Mouse (Mus musculus): ENCODE results near the gene Slc22a20.
A peak's percentile ranks its signal among the peaks of the same experiment; 100 is the strongest.

Slc22a20 gene

DNA sequence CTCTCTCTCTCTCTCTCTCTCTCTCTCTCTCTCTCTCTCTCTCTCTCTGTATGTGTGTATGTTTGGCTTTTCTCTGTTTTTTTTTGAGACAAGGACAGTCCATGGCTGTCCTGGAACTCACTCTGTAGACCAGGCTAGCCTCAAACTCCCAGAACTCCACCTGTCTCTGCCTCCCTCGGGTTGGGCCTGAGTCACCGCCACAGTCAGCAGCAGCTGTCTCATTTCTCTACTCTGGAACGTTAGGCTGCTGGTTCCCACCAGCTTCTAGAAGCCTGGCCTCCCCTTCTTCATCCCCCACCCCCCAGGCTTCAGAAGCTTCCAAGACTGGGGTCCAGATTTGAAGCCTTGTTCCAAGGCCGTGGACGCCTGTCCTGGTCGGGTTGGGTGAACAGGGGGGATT lies 3.6 kb upstream of the Slc22a20 start:
- no peak for DNase-seq (ENCODE audit: low spot score)

GRCm38 (mm10) chr19:5988815-5989452 lies 3.0 kb upstream of the Slc22a20 start:
- DNase-seq (ENCODE audit: low spot score): peak; percentile 91

- no peak for DNase-seq (ENCODE audit: low spot score)
These were observed 2.3 kb upstream of the Slc22a20 start for GRCm38 (mm10) chr19:5988027-5988814.

DNA sequence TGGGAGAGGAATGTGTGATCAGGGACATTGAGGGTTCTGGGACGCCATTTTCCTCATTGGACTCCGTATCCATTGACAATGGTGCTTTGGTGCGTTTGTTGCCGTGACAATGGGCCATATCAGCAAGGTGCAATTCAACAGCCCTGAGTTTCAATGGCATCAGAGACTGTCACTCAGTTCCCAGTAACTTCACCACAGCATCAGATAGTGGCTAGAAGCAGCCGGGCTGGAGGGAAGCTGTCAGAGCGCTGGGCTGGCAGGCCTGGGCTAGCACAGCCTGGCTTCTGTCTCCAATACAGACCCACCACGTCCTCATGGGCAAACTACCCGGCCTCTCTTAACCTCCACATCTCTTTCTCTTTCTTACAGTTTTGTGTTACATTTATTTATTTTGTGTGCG lies 5.5 kb downstream of the Slc22a20 start:
- no peak for DNase-seq (ENCODE audit: low spot score)

DNA sequence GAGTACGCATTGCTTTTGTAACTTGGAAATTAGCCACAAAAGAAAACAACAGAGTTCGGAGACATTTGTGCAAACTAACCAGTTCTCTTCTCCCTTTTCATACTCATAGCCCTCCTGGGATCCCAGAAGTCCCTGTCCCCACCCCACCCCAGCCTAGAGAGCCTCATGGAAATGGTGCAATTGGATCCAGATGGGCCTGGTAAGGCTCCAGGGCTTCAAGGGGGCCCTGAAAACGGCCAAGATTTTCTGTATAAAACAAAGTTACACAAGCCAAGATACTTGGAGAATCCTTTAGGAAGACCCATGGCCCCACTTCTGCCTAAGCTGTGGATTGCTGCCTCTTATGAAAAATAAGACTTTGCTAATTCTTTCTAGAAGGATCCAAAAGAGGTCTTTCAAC lies 8.2 kb downstream of the Slc22a20 start:
- no peak for DNase-seq (ENCODE audit: low spot score)

- DNase-seq (ENCODE audit: low spot score): no peak
These were observed 10.3 kb downstream of the Slc22a20 start for GRCm38 (mm10) chr19:5975676-5976075.

DNA sequence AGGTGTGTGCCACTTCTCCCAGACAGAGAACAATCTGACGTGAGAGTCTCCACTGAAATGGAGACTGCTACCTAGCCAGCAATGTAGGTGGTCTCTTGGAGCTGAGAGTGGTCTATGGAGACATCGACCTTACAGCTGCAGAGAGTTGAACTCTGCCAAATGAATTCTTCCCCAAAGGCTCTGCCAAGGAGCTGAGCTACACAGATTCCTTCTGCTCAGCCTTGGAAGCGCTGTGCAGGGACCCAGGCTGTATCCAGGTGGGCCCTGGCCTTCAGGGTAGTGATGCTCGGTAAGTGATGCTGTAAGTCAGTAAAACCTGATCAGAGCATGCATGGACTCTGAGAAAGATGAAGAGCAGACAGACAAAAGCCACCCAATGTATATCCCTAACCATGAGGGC lies 10.8 kb downstream of the Slc22a20 start:
- DNase-seq (ENCODE audit: low spot score): no peak

- no peak for DNase-seq (ENCODE audit: low spot score)
These were observed 18.3 kb downstream of the Slc22a20 start for GRCm38 (mm10) chr19:5967664-5968063.

DNA sequence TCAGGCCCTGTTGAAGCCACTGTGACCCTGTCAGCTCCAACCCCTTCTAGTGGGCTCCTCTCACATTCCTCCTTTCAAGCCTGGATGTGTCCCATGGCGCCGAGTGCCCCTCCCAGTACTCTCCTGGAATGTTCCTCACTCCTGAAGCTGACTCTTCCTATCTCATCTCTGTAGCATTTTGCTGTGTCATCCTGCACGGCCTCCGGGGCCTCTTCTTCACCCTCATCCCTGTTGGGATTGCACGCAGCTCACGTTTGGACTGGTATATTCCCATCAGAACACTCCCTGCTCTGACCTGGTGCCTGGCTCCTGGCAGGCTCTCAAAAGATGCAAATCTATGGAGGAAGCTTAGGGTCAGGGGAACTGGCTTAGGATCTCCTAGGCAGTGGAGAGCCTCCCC lies 19.2 kb downstream of the Slc22a20 start:
- no peak for DNase-seq (ENCODE audit: low spot score)

- no peak for DNase-seq (ENCODE audit: low spot score)
These were observed 20.0 kb downstream of the Slc22a20 start for GRCm38 (mm10) chr19:5965910-5966309.

DNA sequence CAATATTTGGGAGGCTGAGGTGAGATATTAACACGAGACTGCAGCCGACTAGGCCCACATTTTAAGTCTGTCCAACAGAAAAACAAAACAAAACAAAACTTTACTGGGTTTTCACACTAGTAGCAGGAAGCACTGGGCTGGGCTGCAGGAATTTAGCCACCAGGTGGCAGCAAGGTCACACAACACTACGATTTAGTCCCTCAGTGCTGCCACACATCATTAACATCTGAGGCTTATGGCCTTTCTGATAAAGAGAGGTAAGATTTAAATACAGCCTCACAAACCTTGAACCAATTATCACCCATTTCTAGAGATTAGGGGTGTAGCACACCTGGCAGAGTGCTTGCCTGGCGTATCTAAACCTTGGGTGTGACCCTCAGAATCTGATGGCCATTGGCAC lies 20.7 kb downstream of the Slc22a20 start:
- DNase-seq (ENCODE audit: low spot score): peak; percentile 93

- no peak for DNase-seq (ENCODE audit: low spot score)
These were observed 21.1 kb downstream of the Slc22a20 start for GRCm38 (mm10) chr19:5964804-5965203.

DNA sequence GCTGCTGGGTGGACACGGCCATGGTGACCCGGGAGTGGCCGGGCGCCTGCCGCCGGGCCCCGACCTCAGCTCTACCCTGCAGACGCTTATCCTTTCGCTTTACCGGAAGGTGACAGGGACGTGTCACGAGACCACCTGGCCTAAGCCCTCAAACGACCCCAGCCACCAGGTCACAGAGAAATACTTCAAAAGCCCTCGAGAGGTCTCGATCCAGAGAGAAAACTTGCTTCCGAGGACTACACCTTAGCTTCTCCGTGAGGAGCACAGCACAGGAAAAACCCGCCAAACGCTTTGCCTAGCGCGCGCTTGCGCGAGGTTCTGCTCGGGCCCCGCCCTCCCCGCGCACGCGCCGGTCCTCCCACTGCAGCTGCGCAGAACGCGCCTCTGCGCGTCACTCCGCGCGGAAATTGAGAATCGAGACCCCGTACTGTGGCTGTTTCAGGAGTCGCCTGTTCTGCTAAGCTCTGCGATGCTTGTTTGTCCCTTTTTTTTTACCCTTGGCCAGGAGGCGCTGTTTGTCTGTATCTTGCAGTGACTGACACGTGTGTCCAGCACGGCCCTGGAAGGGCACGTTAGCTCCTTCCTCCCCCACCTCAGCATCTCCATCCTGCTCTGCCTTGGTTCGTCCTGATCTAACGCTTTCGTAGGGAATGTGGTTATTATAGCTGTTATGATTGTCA lies 21.9 kb downstream of the Slc22a20 start, which contains the start of gene Pola2:
Gene Pola2, minus strand, starts transcription at position 320 of the 680 bp plus-strand sequence.
- peak; percentile 92 for DNase-seq (ENCODE audit: low spot score)

GRCm38 (mm10) chr19:5962651-5963050 lies 23.3 kb downstream of the Slc22a20 start:
- DNase-seq (ENCODE audit: low spot score): peak; percentile 3

GRCm38 (mm10) chr19:5957371-5957770 lies 28.6 kb downstream of the Slc22a20 start:
- no peak for DNase-seq (ENCODE audit: low spot score)

DNA sequence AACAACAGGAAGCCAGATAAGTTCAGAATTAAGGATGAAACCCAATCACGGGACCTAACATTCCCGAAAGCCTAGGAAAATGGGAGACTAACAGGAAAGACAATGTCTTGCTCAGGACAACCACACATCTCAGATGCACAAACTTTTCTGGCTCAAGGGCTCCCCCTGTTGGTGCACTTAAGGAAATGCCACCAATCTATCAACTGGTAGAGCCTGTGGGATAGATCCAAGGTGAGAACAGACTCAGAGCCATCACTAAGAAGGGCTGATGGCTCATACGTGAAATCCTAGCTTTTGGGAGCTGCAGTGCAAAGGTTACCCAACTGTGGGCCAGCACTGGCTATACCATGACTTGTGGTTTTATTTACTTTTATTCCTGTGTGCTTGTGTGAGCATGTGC lies 29.3 kb downstream of the Slc22a20 start:
- peak; percentile 84 for DNase-seq (ENCODE audit: low spot score)

DNA sequence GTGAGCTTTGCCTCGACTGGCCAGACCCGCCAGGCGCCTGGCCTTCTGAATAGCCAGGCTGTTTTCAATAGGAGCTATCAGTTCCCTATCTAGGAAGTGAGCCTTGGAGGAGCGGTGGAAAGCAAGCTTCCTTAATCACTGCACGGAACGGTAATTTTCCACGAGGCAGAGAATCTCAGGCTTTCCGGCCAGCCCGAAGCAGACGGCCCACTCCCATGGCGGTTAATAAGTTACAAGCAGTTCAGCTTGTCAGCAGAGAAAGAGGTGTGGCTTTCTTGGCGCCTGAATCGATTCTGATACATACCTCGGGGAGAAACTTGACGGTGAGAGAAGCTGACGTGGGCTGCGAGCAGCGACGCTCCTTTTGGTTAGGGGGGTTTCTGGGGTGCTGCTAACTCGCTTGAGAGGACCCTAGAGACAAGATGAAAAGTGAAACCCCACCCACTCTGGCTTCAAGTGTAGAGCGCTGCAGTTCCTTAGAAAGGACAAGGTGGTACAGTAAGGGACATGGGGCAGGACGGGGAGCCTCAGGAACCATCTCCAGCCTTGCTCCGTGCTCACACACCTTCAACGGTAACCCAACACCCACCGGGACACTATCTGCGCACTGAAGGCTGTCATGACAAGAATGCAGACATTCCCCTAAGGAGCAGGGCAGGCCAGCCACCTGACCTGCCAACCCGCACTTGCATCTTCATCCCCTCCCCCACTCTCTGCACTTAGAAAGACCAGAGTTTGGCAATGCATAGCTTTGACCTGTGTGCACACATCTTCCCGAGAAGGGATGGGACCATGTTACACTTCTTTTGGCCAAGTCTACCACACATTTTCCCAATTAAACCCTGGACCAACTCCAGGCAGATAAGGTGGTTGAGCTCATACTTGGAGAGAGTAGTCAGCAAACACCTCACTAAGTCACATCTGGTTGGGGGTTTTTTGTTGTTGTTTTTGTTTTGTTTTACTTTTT lies 30.0 kb downstream of the Slc22a20 start:
- no peak for DNase-seq (ENCODE audit: low spot score)

- no peak for DNase-seq (ENCODE audit: low spot score)
These were observed 31.0 kb downstream of the Slc22a20 start for GRCm38 (mm10) chr19:5954936-5955335.

- DNase-seq (ENCODE audit: low spot score): no peak
These were observed 31.8 kb downstream of the Slc22a20 start for GRCm38 (mm10) chr19:5954031-5954710.

- DNase-seq (ENCODE audit: low spot score): no peak
These were observed 32.7 kb downstream of the Slc22a20 start for GRCm38 (mm10) chr19:5953201-5953770.

All from embryo, embryonic 10 days (tissue).